ENCODE assay signal across 10 mouse cellular contexts in genomic region chr7:109566841-109567768, GRCm38 (mm10). TPM values are rescaled to one million over a fixed set of nuclear protein-coding genes. Genes with fewer than 3 reads are reported as not detected.
DNase-seq lines count a peak whose midpoint lies in the region; TF ChIP-seq lines count a peak whose summit lies in the region.
"Had no signal": no experiment of that assay in that cellular context is flagged by ENCODE, and none has a peak within 500 bp of the region (broad histone marks: within the 10 kb centered on the region; RNA-seq: fewer than 3 reads in every experiment).

No protein-coding gene starts in this region.

- 48% methylated on average over 11 of the region's 11 CpGs for WGBS in kidney, adult 2 months

- H3K4me3 ChIP-seq in gastrocnemius, adult 2 months: no peak overlapping the region
- no peak overlapping the region for H3K4me3 ChIP-seq in kidney, adult 2 months (ENCODE audit: insufficient read depth, low read depth, low read length)

- no peaks in the 10 kb centered on the region for H3K27me3 ChIP-seq in kidney, adult 2 months (replicated peaks; ENCODE audit: control insufficient read depth, insufficient read depth, low read length)

- peaks cover 12% of the 10 kb centered on the region for H3K4me1 ChIP-seq in kidney, adult 2 months (ENCODE audit: control insufficient read depth, insufficient read depth, low read length)

- no peak for TF ChIP-seq CTCF in gastrocnemius, adult 2 months (IDR thresholded peaks at IDR 0.05)
- TF ChIP-seq CTCF in kidney, adult 2 months (conservative IDR thresholded peaks at IDR 0.05; ENCODE audit: insufficient read depth, insufficient read length, low read depth, low read length): no peak

- intact Hi-C loops in gastrocnemius, adult 2 months (cut with DNase I): no loop called here
- intact Hi-C loops in gastrocnemius, postnatal 36 days (cut with DNase I): no loop called here

- H3K36me3 ChIP-seq in kidney, adult 2 months (ENCODE audit: control insufficient read depth, insufficient read depth, low read length): no peaks in the 10 kb centered on the region

- H3K27ac ChIP-seq in gastrocnemius, adult 2 months: peak overlapping the region; percentile 25; the same call in 1 of the 2 replicates
- H3K27ac ChIP-seq in kidney, adult 2 months (ENCODE audit: insufficient read depth, low read depth, low read length): peak overlapping the region; percentile 61

- DNase-seq in gastrocnemius, adult 2 months: no peak
- DNase-seq in gastrocnemius, postnatal 36 days: no peak
- peak; percentile 54 for DNase-seq in kidney, adult 2 months
- no peak for DNase-seq in kidney, postnatal 4 days
- peak; percentile 42 for DNase-seq in lung, postnatal 36 days
- no peak for DNase-seq in lung, postnatal 14 days
- DNase-seq in layer of hippocampus, adult 9-11 months: no peak
- DNase-seq in MN1 (ENCODE audit: low spot score): no peak
- DNase-seq: cerebellum, adult 18-20 months; thymus, postnatal 25 days had no signal

- TF ChIP-seq POLR2A in kidney, adult 2 months (IDR thresholded peaks at IDR 0.05; ENCODE audit: low read depth, low read length): no peak

RNA-seq across cellular contexts. Expression of gene Rpl27a, which starts 48.2 kb away (rescaled TPM):
- total RNA-seq in gastrocnemius, adult 2 months (2021): 100 to 1,000 TPM in 1 of 2 experiments, 10 to 100 TPM in 1; 78.8 to 109 TPM
- total RNA-seq in gastrocnemius, postnatal 36 days (2021): 10 to 100 TPM; 63.3 to 79.1 TPM
- polyA plus RNA-seq in kidney, adult 2 months (2012; rRNA removed): 278 and 374 TPM in 2 replicates

RNA-seq across cellular contexts. Expression of gene Trim66, which starts 59.2 kb away (rescaled TPM):
- under 1 TPM; 0.17 to 0.23 TPM for total RNA-seq in gastrocnemius, adult 2 months (2021)
- total RNA-seq in gastrocnemius, postnatal 36 days (2021): under 1 TPM; 0.07 to 0.18 TPM
- 0.03 and 0.04 TPM in 2 replicates for polyA plus RNA-seq in kidney, adult 2 months (2012; rRNA removed)

Comparison
In these comparisons a context has a peak if more than half of its experiments do, and no peak if none do; other contexts are left out.
1. DNase-seq: peak in kidney, adult 2 months (single experiment) and lung, postnatal 36 days (single experiment); none in gastrocnemius, adult 2 months (single experiment), gastrocnemius, postnatal 36 days (0 of 2), kidney, postnatal 4 days (0 of 2), lung, postnatal 14 days (single experiment), layer of hippocampus, adult 9-11 months (single experiment) and MN1 (single experiment).